Mouse (Mus musculus) bone marrow macrophage, adult 2 months (primary cell): ENCODE results near the gene Vmn2r35. TPM values are rescaled to one million over a fixed set of nuclear protein-coding genes. Genes with fewer than 3 reads are reported as not detected.
"Not testable (repeated sequence)": the region's sequence is repeated elsewhere in the genome, so short reads cannot be mapped to it uniquely, and the experiment has no call there.

ENCODE experiments used
- H3K27ac ChIP-seq: 2 replicates; pipeline ENCODE4 v1.5.1; 2012; ENCODE audit warnings: low read depth, low read length; ENCODE audit not compliant: insufficient read depth
- H3K4me1 ChIP-seq: 2 replicates; pipeline ENCODE4 v1.6.1; 2012; ENCODE audit warnings: low read length; ENCODE audit not compliant: control insufficient read depth, insufficient read depth
- H3K4me3 ChIP-seq: 2 replicates; pipeline ENCODE4 v1.5.1; 2012; ENCODE audit warnings: mild to moderate bottlenecking, low read length, moderate library complexity; ENCODE audit not compliant: insufficient read depth
- polyA plus RNA-seq: library from polyadenylated mRNA; stranded (reverse); fragments of >200 nt; gene quantifications from 2 replicates; pipeline ENCODE4 v1.2.4, GENCODE M21; 2012; ENCODE audit not compliant: missing spikeins, insufficient read depth, insufficient read length

Vmn2r35 gene
- not detected in 2 replicates for polyA plus RNA-seq

- H3K4me1 ChIP-seq, H3K27ac ChIP-seq, H3K4me3 ChIP-seq: not testable (repeated sequence)
Observed at GRCm38 (mm10) chr7:7819767-7820166, at the start of gene Vmn2r35. Gene Vmn2r35 (minus strand): TSS chr7:7819867.

GRCm38 (mm10) chr7:7794196-7794595, 25.5 kb downstream of the Vmn2r35 start:
- not testable (repeated sequence) for H3K27ac ChIP-seq, H3K4me3 ChIP-seq, H3K4me1 ChIP-seq

Other genes with a start within 250 kb of the Vmn2r35 start
- not detected in 2 replicates for gene Vmn2r34, start 130.4 kb downstream of the Vmn2r35 start, polyA plus RNA-seq
- not detected in 2 replicates for gene Vmn2r36, start 82.6 kb upstream of the Vmn2r35 start, polyA plus RNA-seq